Mouse (Mus musculus): ENCODE results near the gene Nubpl.

Gene Nubpl

DNA sequence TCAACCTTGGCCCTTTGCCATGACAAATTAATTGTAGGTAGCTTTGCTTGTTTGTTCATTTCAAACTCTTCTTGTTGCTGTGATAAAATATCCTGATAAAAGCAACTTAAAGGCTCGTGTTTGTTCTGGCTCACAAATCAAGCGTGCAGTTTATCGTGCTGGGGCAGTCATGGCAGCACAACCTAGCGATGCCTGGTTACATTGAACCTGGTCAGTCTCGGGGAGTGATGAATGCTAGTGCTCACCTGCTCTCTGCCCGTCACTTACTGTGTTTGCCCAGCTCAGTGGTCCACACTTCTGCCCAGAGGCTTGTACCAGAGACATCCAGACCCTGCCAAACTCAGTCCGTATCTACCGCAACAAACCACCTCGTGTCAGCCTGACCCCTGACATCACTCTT, 149.9 kb downstream of the Nubpl start:
- DNase-seq (ENCODE audit: low spot score): no peak

DNA sequence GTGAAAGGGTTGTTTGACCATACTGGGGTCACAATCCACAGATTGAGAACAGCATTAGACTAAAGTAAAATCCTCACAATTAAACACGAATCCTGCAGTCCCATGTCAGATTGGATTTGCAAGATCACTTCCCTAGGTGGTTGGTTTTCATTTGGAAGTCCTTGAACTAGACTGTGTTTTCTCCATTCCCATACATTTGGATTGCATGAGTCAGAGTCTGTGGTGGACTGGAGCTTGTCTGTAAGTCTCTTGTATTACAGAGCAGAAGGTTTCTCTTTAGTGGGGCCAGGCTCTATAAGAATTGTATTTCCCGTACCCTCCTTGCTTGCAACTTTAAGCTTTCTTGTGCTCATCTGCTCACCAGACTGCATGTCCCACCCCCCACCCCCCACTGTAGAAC, 151.0 kb downstream of the Nubpl start:
- DNase-seq (ENCODE audit: low spot score): no peak

DNA sequence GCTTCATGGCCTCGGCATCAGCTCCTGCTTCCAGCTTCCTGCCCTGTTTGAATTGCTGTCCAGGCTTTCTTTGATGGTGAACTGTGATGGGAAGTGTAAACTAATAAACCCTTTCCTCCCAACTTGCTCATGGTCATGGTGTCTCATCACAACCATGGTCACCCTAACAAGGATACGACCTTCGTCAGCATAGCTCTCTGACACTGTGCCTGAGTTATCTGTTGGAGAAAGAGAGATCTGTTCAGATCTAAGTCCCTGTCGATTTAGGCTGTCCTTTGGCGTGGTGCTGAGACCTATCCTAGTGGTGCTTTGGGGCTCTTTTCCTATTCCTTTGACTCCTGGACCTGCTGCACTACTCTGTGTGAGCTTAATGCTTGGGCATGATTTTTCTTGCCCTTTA, 156.6 kb downstream of the Nubpl start:
- DNase-seq (ENCODE audit: low spot score): no peak

DNA sequence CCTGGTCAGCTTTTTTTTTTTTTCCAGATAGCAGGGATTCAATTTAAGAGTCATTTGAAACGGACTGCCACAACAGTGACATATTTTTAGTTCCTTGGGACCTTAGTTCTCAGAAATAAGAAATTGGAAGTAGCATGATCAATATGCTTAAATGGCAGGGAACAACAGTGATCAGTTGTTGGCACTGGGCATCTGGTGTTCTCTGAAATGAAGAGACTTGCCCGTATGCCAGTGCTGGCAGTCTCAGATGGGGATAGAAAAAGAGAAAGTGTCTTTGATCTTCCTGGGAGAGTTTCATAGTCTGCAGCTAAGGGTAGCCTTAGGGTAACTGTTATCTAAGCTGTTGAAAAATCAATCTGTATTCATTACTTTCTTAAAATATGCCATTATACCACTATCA, 170.6 kb downstream of the Nubpl start:
- DNase-seq (ENCODE audit: low spot score): no peak

DNA sequence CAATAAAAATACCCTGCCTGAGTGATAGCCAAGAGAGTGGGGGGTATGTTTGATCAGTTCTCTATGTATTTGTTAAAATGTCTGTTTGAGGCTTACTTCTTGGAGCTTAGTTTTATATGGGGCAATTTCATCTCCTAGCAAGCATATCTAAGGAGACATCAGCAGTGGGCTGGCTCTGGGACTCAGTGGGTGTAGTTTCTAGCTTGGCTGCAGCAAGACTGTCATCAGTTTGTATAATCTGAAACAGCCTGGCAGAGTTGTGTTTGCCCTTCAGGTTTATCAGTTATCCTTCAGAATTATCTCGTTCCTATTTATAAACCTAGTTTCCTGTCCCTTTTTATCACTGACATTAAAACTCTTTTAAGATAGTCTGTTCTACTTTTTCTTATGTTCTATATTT, 175.3 kb downstream of the Nubpl start:
- DNase-seq (ENCODE audit: low spot score): no peak

DNA sequence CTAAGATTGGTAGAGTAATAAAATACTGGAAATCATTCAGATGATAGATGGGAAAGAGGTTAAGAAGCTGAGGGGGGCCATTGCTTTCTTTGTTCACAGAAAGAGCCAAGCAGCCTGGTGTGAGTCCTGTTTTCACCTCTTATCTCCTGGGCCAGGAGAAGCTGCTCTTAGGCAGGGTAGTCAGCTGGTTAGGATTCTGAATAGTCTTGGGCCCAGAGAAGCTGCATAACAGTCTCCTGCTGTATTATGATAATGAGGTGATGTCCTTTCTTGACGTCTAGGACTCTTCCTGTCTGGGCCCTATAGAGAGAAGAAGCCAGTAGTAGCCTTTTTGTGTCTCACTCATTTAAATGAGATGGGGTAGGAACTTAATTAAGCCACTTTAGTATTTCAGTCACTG, 178.8 kb downstream of the Nubpl start:
- no peak for DNase-seq (ENCODE audit: low spot score)

DNA sequence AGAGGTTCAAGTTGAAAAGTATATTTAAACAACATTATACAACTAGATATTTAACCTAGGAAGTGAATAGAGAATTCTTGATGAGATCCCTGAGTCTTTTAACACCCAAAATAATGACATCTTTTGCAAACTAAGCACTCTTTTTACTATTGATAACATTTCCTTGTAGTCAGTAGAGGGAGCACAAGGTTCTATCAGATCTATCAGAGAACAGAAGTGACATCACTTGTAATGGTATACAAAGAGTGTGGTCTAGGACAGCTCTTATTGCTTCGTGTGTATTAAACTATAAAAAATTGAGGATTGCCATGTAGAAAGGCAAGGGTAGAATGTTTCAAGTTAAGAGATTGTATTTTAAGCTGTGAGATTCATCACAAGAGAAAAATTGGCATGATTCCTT, 183.7 kb downstream of the Nubpl start:
- DNase-seq (ENCODE audit: low spot score): no peak

DNA sequence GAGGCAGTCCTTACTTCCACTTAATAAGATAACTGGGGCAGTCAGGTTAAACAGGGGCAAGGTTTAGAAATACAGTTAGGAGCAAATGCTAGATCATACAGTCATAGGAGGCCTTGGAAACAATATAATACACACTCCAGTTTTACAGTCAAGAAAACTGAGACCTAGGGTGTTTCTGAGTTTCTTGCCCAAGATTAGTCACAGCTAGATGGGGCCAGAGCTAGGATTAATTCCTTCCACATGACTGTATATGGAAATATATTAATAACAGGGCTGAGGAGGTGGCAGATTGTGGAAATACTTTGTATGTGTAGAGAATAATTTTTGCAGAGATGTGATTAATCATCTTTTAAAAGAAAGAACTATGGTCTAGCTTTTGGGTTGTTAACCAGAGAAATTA, 186.9 kb downstream of the Nubpl start:
- DNase-seq (ENCODE audit: low spot score): no peak

DNA sequence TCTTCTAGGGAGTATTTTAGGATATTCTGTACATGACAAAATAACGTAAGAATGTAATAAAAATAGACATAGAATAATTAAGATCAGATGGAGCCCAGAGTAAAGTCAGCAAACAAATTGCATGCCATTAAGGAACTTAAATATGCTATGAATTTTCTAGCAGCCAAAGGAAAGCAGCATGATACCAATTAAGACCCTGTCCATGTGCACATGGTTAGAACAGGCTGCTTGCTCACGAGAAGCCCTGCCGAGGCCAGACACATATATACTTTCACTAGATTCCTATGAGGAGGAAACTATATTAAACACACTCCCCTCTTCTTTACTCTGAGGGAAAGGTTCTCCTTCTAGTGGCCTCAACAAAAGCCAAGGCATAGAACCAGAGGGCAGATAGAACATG, 189.3 kb downstream of the Nubpl start:
- DNase-seq (ENCODE audit: low spot score): no peak

DNA sequence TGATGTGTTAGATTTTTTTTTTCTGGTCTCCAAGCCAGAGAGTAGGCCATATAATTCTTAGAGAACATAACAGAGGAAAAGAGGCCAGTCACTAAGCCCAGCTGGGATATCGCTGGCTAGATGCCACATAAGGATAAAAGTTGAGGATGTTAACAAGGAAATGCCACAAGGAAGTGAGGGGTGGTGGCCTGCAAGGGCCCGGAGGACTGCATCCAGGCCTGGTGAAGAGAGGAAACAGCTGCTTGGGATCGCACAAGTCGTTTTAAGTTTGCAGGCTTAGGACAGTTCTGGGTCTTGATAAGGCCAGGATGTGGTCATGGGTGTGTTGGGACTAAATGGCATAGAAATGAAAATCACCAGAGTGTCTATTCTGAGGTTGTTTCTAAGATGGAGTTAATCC, 191.0 kb downstream of the Nubpl start:
- DNase-seq (ENCODE audit: low spot score): peak; percentile 79

DNA sequence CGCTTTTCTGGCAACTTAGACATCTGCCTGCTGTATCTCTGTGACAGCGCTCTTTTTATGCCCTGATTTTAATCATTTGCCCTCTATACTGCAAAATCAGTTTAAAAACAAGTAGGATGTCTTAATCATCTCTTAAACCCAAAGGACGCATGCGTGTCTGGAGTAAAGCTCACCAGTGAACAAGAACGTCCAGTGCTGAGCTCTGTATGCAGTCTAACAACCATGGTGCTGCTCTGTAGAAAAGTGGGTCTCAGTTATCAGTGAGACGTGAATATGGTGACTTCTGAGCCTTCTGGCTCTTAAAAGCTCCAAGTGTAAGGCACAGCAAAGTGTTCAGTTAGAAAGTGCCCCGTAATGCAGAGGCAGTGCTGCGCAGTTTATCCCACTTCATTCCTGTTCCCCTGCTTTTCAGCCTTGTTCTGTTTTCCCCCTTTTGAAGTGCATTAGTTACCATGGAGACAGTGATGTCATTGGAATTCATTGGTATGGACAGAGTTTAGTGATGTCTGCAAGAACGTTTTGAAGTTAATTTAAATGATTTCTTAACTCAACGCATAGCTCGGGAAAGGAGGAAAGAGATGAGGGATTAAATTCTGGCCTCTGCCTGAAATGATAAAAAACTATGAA, 191.5 kb downstream of the Nubpl start:
- DNase-seq (ENCODE audit: low spot score): no peak

DNA sequence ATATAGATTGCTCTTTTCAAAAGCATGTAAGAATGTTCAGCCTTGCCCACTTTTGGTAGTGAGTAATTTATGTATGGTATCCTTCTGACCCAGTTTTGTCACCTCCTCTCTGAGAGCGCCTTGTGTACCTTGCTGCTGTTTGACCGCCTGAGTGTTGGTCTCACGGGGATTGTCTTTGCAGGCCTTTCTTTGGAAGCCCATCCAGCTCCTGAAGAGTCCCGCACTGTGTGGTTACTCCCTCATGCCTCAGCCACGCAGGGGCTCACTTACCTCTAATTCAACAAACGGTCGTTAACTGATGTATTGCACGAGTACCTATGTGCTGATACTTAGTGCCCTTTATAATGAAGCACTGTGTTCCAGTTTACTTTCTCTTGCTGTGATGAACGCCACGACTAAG, 192.1 kb downstream of the Nubpl start:
- no peak for DNase-seq (ENCODE audit: low spot score)

DNA sequence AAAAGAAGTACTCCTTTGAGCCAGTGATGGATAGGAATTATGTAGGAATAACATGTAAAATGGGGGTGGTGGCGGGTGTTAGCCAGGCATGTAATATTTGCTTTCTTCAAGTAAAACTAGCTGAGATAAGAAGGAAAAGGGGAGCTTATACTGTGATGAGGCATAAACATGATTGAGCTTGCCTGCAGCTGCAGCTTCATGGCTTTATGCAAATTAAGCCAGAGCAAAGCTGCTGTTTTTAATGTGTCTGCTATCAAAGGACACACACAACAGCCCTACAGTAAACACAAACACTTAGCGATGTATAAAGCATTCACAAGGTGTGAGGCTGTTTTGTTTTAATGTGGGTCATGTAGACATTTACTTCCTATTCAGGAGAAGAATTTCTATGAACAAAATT, 196.4 kb downstream of the Nubpl start:
- no peak for DNase-seq (ENCODE audit: low spot score)

DNA sequence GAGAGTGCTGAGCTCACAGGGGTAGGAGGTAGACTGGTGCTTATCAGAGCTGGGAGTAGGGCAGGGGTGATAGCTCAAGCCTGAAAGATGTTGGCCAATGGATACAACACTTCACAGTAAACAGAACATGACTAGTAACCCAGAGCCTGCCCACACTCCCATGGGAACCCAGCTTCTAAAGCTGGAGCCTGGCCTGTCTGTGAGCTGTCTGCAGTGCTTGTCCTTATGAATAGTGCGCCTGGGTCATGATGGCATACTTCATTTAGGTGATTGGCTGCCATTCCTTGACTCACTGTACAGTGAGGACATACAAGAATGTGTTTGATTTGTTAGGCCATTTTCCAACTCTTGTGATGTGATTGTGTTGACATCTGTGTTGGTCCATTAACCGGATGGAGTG, 200.5 kb downstream of the Nubpl start:
- DNase-seq (ENCODE audit: low spot score): no peak

DNA sequence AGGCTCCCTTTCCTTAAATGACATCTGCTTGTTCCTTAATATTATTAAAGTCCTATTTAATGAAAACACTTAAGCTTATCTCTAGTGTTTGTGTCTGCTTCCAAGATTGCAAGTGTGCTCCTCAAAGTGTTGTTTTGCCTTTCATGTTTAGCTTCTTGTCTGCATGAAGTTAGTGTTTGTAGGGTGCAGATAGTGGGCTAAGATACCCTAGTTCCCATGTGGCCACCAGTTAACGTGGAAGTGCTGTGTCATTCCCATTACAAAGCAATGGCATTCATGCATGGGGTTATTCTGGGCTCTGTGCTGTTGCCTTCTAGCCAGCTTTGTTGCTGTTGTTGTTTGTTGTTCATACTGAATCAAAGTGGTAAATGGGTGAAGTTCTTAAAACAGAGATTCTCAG, 201.1 kb downstream of the Nubpl start:
- no peak for DNase-seq (ENCODE audit: low spot score)

DNA sequence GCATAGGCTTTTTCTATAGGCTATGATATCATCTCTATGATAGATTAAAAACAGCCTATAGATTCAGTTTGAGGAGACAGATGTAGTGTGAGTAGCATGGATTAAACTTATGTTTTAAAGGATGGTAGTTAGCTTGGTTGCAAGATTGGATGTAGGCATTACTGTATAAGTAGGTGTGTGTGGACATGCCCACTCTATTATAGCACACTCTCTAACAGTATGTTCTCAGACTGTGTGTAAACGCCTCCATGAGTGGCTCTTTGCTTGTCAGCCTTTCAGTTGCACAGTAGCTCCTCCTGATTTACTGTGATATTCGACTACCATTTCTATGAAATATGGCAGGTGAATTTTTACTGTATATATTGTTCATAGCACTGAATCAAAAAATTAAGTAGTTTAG, 205.4 kb downstream of the Nubpl start:
- DNase-seq (ENCODE audit: low spot score): no peak

DNA sequence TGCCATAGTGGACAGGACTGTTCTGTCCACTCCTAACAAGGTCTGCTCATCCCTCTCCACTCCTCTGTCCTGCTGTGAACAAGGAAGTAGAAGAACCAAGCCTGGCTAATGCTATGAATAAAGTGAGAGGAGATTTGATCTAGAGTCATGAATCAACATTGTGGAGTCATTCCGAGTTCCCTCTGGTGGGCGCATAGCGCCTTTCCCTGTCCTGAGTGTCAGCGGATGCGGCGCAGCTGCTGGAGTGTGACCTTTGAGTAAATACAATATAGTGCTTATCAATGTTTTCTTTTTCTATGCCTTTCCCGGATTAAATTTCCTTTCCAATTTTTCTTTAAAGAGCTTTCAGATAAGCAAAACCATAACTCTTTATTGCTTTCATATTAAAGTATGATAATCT, 208.8 kb downstream of the Nubpl start:
- peak; percentile 36 for DNase-seq (ENCODE audit: low spot score)

DNA sequence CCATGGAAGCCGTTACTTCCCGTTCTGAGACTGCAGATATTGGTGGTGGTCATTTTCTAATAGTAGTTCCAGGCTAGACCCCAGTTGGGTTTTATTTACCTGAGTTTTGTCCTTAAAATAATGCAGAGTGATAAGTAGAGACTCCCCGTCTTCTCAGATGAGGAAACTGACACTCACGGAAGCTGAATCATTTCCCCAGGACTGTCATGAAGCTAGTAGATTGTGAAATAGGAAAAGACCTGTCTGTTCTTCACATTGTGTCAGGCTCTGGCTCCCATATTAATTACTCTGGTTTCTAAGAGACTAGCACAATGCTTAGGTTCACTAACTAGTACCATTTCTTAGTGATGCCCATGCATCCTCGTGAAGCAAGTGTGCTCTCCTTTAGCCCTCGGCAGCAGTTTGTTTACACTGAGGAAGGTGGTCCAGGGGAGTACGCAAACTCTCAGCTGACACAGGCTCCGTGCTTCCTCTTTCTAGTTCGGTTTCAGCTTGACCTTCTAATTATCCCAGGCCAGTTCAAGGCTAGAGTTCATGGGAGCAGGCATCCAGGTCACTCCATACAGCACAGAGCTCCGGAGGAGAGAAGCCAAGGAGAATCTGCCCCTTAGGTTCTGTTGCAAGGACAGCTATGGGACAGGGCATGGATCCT, 209.9 kb downstream of the Nubpl start:
- no peak for DNase-seq (ENCODE audit: low spot score)

DNA sequence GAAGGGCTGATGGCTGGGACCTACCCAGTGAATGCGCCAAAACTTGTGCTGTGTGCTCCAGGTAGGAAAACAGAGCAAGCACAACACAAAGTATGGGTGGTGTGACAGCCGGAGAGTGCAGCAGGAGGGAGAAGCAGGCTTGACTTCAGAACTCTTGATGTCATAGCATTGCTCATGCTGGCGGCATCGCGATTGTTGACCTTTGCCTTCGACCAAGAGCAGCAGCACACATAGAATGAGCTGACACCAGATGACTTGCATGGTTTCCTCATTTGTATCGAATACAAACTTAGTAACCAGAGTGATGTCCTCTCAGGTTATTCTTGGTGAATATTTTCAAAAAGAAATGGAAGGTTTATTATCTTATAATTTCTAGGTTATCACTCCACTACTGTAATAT, 211.1 kb downstream of the Nubpl start:
- DNase-seq (ENCODE audit: low spot score): no peak

DNA sequence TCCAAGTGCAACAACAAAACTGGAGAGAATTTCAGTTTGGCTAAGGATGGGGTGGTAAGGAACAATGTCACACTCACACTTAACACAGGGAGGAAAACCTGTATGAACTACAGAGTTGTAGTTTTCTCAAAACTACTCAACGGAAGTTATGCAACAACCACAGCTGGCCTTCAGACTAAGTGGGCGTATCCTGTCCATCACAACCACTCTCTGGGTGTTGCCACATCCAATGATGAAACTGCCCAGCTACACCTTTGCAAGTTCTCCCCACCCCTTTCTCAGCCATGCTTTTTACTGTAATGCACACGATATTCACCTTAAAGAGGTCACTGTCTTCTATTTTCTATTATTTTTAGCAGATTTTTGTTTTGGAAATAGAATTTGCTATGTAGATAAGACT, 217.3 kb downstream of the Nubpl start:
- no peak for DNase-seq (ENCODE audit: low spot score)

DNA sequence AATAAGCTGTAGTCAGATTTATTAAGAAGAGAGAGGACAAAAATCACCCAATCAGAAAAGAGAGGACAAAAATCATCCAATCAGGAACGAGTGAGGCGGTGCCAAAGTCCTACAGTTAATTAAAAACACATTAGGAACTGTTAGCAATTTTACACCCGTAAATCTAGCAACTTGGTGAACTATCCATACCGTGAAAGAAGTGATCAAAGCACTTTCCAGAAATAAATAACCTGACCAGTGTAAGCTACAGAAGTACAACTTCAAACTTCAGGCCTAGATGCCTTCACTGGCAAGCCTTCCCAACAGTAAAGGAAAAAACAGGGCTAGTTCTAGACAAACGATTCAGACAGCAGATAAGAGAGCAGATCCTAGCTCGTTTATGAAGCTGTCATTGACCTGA, 220.1 kb downstream of the Nubpl start:
- DNase-seq (ENCODE audit: low spot score): no peak

DNA sequence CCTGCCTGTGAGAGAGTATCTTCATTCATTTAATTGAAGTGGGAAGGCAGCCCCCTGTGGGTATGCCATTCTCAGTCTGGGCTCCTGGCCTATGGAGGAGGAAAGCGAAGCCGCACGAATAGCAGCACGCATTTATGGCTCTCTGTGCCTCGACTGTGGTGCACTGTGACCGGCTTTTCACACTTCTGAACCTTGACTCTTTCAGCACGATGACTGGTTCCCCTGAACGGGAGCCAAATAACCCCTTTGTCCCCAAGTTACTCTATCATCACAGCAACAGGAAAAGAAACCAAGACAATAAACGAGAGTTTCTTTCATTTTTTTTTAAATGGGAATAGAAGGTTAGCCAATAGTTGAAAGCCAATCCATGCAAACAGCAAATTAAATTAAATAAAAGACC, 220.9 kb downstream of the Nubpl start:
- no peak for DNase-seq (ENCODE audit: low spot score)

DNA sequence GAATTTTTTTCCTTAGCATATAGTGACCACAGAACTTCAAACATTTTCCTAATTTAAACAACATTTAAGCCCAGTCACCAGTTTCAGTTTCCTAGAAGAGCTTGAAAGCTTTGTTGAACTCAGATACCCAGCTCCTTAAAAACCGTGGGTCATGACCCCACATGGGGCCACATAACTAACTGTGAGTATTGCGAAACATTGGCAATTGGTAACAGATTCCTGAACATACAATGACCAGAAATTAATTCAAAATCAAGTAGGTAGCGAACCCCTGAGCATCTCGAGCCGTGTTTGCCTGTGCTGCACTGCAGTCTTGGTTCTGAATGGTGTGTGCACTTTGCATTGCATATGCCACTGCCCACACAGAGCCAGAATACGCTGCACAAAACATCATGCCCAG, 221.6 kb downstream of the Nubpl start:
- DNase-seq (ENCODE audit: low spot score): no peak

DNA sequence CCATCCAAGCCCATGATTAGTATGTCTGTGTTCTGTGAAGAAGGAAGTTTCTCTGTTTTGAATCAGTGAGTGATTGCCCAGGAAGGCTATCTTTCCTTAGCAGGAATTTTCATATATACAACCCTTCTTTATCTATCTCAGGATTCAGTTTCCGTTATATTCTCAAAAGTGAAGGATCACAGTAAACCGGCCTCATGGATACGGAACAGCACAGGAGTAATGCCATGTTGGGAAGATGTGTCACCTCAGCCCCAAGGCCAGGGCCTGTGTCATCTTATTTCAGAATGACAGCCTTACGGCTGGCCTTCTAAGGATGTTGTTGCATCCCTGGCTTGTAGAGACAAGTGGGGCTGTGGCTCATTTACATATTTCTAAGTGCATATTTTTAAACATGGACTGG, 231.0 kb downstream of the Nubpl start:
- peak; percentile 23 for DNase-seq (ENCODE audit: low spot score)
